Comparison of ENCODE assay signal across 8 mouse cellular contexts in genomic region chr16:48675607-48676006, GRCm38 (mm10).
DNase-seq lines count a peak whose midpoint lies in the region; ATAC-seq lines count a peak whose summit lies in the region.

No protein-coding gene starts in this region.

- no peak for ATAC-seq in liver, embryonic 12.5 days
- ATAC-seq in kidney, embryonic 14.5 days (ENCODE audit: low FRiP score, low TSS enrichment), result peak; percentile 86
- peak; percentile 44; the same call in 1 of the 2 replicates for ATAC-seq in limb, embryonic 15.5 days (ENCODE audit: insufficient number of reproducible peaks, low FRiP score, low TSS enrichment, low read depth)

- H3K4me1 ChIP-seq in liver, embryonic 12.5 days, result no peaks in the 10 kb centered on the region
- H3K4me1 ChIP-seq in kidney, embryonic 14.5 days (ENCODE audit: control insufficient read depth, insufficient read depth, low read length), result no peaks in the 10 kb centered on the region
- H3K4me1 ChIP-seq in limb, embryonic 15.5 days, result no peaks in the 10 kb centered on the region

- peak; percentile 70 for DNase-seq in liver
- peak; percentile 90 for DNase-seq in embryo, embryonic 10.5 days (ENCODE audit: low spot score)
- DNase-seq in gastrocnemius, postnatal 4 days (ENCODE audit: low spot score in 2 of 2), result peak; percentile 30 to 74
- DNase-seq in natural killer cell, adult 2 months (ENCODE audit: low spot score in 2 of 2), result peak; percentile 40 to 52
- peak; percentile 25 for DNase-seq in splenic B cell, adult 2 months (ENCODE audit: low read depth, low spot score)

- H3K9ac ChIP-seq in liver, embryonic 12.5 days, result no peak overlapping the region
- H3K9ac ChIP-seq in kidney, embryonic 14.5 days (ENCODE audit: low read depth, low read length), result no peak overlapping the region
- H3K9ac ChIP-seq in limb, embryonic 15.5 days, result no peak overlapping the region

- no peaks in the 10 kb centered on the region for H3K9me3 ChIP-seq in liver, embryonic 12.5 days (replicated peaks)
- no peaks in the 10 kb centered on the region for H3K9me3 ChIP-seq in kidney, embryonic 14.5 days (ENCODE audit: control insufficient read depth, low read length)
- no peaks in the 10 kb centered on the region for H3K9me3 ChIP-seq in limb, embryonic 15.5 days

- H3K36me3 ChIP-seq in liver, embryonic 12.5 days, result no peaks in the 10 kb centered on the region
- no peaks in the 10 kb centered on the region for H3K36me3 ChIP-seq in kidney, embryonic 14.5 days (ENCODE audit: control insufficient read depth, insufficient read depth, low read length)
- no peaks in the 10 kb centered on the region for H3K36me3 ChIP-seq in limb, embryonic 15.5 days
- H3K36me3 ChIP-seq in splenic B cell, adult 2 months (ENCODE audit: control insufficient read depth, insufficient read depth, low read length, poor library complexity, severe bottlenecking), result no peaks in the 10 kb centered on the region

- H3K4me3 ChIP-seq in liver, embryonic 12.5 days, result no peak overlapping the region
- no peak overlapping the region for H3K4me3 ChIP-seq in kidney, embryonic 14.5 days (ENCODE audit: low read length)
- no peak overlapping the region for H3K4me3 ChIP-seq in limb, embryonic 15.5 days

- no peaks in the 10 kb centered on the region for H3K27me3 ChIP-seq in liver, embryonic 12.5 days (replicated peaks)
- no peaks in the 10 kb centered on the region for H3K27me3 ChIP-seq in kidney, embryonic 14.5 days (ENCODE audit: control insufficient read depth, insufficient read depth, low read length)
- no peaks in the 10 kb centered on the region for H3K27me3 ChIP-seq in limb, embryonic 15.5 days
- no peaks in the 10 kb centered on the region for H3K27me3 ChIP-seq in splenic B cell, adult 2 months (ENCODE audit: control insufficient read depth, insufficient read depth, low read length, poor library complexity, severe bottlenecking)

- H3K27ac ChIP-seq in liver, embryonic 12.5 days, result no peak overlapping the region
- no peak overlapping the region for H3K27ac ChIP-seq in kidney, embryonic 14.5 days (ENCODE audit: low read depth, low read length)
- no peak overlapping the region for H3K27ac ChIP-seq in limb, embryonic 15.5 days

- 12% methylated on average over 10 of the region's 10 CpGs for WGBS in liver, embryonic 12.5 days (ENCODE audit: insufficient replicate concordance)
- WGBS in kidney, embryonic 14.5 days, result 13% methylated on average over 10 of the region's 10 CpGs
- 11% methylated on average over 10 of the region's 10 CpGs for WGBS in limb, embryonic 15.5 days

- no peak overlapping the region for H3K4me2 ChIP-seq in liver, embryonic 12.5 days
- H3K4me2 ChIP-seq in kidney, embryonic 14.5 days (replicated peaks; ENCODE audit: low read depth, low read length), result no peak overlapping the region
- no peak overlapping the region for H3K4me2 ChIP-seq in limb, embryonic 15.5 days

Comparison
In these comparisons a context has a peak if more than half of its experiments do, and no peak if none do; other contexts are left out.
1. DNase-seq: peak in every context shown above with its lines; median percentile 90 in embryo, embryonic 10.5 days; 70 in liver; 52 in gastrocnemius, postnatal 4 days; 46 in natural killer cell, adult 2 months; 25 in splenic B cell, adult 2 months.